Mouse (Mus musculus) intestine, embryonic 15.5 days (tissue): Measurements from ENCODE around the gene Kif28. TPM values are rescaled to one million over a fixed set of nuclear protein-coding genes. Genes with fewer than 3 reads are reported as not detected.

Experiments used
- ATAC-seq: fragments of 200-750 bp; cut with Nextera tagmentation; 2 replicates; pipeline ENCODE4 v1.8.0; 2017; ENCODE audit warnings: moderate TSS enrichment, moderate library complexity
- H3K27ac ChIP-seq: fragments of 300-500 bp; sonication (generic); 2 replicates; pipeline ENCODE4 v1.5.1; 2015; ENCODE audit warnings: mild to moderate bottlenecking, inconsistent platforms
- H3K27me3 ChIP-seq: fragments of 300-500 bp; sonication (generic); replicated peaks from 2 replicates; pipeline ENCODE4 v1.6.1; 2015; ENCODE audit warnings: inconsistent platforms
- H3K36me3 ChIP-seq: fragments of 300-500 bp; sonication (generic); 2 replicates; pipeline ENCODE4 v1.6.1; 2015; ENCODE audit warnings: inconsistent platforms
- H3K4me1 ChIP-seq: fragments of 300-500 bp; sonication (generic); replicated peaks from 2 replicates; pipeline ENCODE4 v1.6.1; 2015; ENCODE audit warnings: inconsistent platforms
- H3K4me2 ChIP-seq: fragments of 300-500 bp; sonication (generic); replicated peaks from 2 replicates; pipeline ENCODE4 v1.6.1; 2015; ENCODE audit warnings: mild to moderate bottlenecking, inconsistent platforms
- H3K4me3 ChIP-seq: fragments of 300-500 bp; sonication (generic); replicated peaks from 2 replicates; pipeline ENCODE4 v1.5.1; 2015; ENCODE audit warnings: inconsistent platforms
- H3K9ac ChIP-seq: fragments of 300-500 bp; sonication (generic); 2 replicates; pipeline ENCODE4 v1.6.1; 2015; ENCODE audit warnings: inconsistent platforms
- H3K9me3 ChIP-seq: fragments of 300-500 bp; sonication (generic); 2 replicates; pipeline ENCODE4 v1.6.1; 2016; ENCODE audit warnings: inconsistent platforms
- WGBS: fragments of 180-500 bp; shearing (Covaris S2); methylation state at CpG from one replicate; pipeline ENCODE4 v1.1.7; 2015; 5-methylcytosine and 5-hydroxymethylcytosine counted together
- polyA plus RNA-seq: library from polyadenylated mRNA; unstranded; fragments of >200 nt; fragmentation: Nextera tagmentation; extraction: Ambion mirVana; gene quantifications from 2 replicates; pipeline ENCODE4 v1.2.1, GENCODE M21; 2015

Kif28 gene
- polyA plus RNA-seq = not detected in 2 replicates

DNA sequence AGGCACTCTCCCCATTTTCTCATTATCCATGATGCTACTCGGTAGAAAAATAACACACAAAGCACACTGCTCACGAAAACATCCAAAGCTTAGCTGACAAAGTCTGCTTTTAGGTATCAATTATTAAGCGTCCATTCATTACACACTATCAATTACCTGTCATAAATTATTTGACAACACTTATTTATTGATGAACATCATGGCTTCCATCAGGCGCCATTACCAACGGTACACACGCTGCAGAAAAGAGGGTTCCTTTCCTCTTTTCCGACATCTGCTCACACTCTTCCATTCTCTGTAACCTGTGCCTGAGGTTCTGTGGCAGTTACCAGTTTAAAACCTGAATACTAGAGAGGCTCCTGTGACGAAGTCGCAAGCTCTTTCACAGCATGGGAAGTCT is at the start of gene Kif28:
Gene Kif28 (minus strand): TSS at position 101 of the 400 bp plus-strand sequence.
- Histone ChIP-seq H3K27ac (no peak within 1 kb of the TSS), H3K4me3 (no peak within 1 kb of the TSS), H3K4me1 (no peaks in the 10 kb centered on the region), H3K9ac (no peak within 1 kb of the TSS), H3K9me3 (no peaks in the 10 kb centered on the region), H3K27me3 (no peaks in the 10 kb centered on the region), H3K36me3 (peaks cover 19% of the 10 kb centered on the region), H3K4me2 (no peak within 1 kb of the TSS)
- no peak for ATAC-seq
- 90% methylated on average over 9 of the region's 9 CpGs for WGBS

GRCm38 (mm10) chr1:179787281-179787680 is 42.2 kb upstream of the Kif28 start:
- no peak for ATAC-seq

DNA sequence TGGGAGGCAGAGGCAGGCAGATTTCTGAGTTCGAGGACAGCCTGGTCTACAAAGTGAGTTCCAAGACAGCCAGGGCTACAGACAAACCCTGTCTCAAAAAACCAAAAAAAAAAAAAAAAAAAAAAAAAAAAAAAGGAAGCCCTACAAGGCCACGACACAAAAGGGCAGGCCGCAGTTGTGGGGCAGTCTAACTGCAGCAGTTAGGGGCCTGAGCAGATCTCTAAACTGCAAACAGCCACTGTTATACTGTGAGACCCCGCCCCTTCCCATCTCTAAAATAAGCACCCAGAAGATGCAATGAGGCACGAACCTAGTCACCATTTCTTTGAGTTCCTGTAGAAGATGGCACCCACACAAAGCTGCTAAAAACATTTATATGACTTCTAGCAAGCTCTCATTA is 40.4 kb upstream of the Kif28 start:
- Histone ChIP-seq H3K36me3 (peaks cover 23% of the 10 kb centered on the region; the same call in 1 of the 2 replicates), H3K4me1 (no peaks in the 10 kb centered on the region), H3K9ac (no peak overlapping the region), H3K4me3 (no peak overlapping the region), H3K9me3 (no peaks in the 10 kb centered on the region), H3K27ac (no peak overlapping the region), H3K4me2 (no peak overlapping the region), H3K27me3 (no peaks in the 10 kb centered on the region)
- WGBS = 88% methylated on average over 5 of the region's 5 CpGs
- ATAC-seq = no peak

More at GRCm38 (mm10) chr1:179787281-179787680, 42.2 kb upstream of the Kif28 start:
- 78% methylated on average over 4 of the region's 4 CpGs for WGBS
- H3K9ac ChIP-seq = no peak overlapping the region
- H3K4me1 ChIP-seq = no peaks in the 10 kb centered on the region
- no peak overlapping the region for H3K4me2 ChIP-seq
- no peaks in the 10 kb centered on the region for H3K27me3 ChIP-seq
- H3K4me3 ChIP-seq = no peak overlapping the region
- peaks cover 26% of the 10 kb centered on the region; the same call in 1 of the 2 replicates for H3K36me3 ChIP-seq
- H3K9me3 ChIP-seq = no peaks in the 10 kb centered on the region
- no peak overlapping the region for H3K27ac ChIP-seq

DNA sequence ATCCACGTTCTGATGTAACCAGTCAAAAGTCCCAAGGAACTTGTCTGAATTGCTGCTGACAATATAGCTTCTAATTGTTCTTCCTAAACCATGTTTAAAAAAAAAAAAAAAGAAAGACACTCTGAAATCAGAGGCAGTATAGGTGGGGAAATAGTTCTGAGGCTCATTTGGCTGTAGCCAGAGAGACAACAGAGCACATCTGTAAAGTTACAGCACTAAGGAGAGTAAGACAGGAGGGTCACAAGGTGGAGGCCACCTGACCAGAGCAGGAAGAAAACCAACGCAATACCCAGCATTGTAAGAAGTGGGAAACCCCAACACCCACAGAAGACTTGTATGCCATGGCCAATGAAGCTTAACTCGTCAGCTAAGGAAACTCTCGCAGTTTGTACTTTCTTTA is 39.0 kb upstream of the Kif28 start:
- H3K36me3 ChIP-seq = peaks cover 23% of the 10 kb centered on the region
- H3K9ac ChIP-seq = no peak overlapping the region

DNA sequence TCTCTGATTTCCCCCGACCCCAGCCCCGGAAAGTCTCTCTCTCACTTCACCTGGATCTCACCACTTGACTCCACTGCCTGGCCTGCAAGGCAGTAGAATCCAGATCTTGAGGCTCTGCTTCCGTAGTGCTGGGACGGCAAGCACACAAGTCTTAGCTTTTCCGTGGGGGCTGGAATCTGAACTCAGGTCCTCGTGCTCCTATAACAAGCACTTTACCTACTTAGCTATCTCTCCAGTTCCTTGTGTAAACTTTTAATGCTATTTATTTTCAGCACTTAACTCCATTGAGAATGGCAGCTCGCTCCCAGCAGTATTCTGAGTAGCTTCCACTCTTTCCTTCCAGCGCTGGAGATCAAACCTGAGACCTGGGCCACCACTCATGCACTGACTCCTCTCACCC is 31.8 kb upstream of the Kif28 start:
- no peaks in the 10 kb centered on the region for H3K27me3 ChIP-seq
- no peak overlapping the region for H3K4me3 ChIP-seq
- 95% methylated on average over 8 of the region's 8 CpGs for WGBS
- H3K9me3 ChIP-seq = no peaks in the 10 kb centered on the region
- H3K4me1 ChIP-seq = no peaks in the 10 kb centered on the region
- H3K36me3 ChIP-seq = peaks cover 32% of the 10 kb centered on the region
- no peak overlapping the region for H3K4me2 ChIP-seq
- H3K27ac ChIP-seq = no peak overlapping the region
- no peak overlapping the region for H3K9ac ChIP-seq
- no peak for ATAC-seq

More for the DNA sequence above, 39.0 kb upstream of the Kif28 start:
- Histone ChIP-seq H3K4me3 (no peak overlapping the region), H3K4me2 (no peak overlapping the region), H3K27me3 (no peaks in the 10 kb centered on the region), H3K9me3 (no peaks in the 10 kb centered on the region), H3K27ac (no peak overlapping the region), H3K4me1 (no peaks in the 10 kb centered on the region)
- WGBS = 92% methylated on average over 4 of the region's 4 CpGs
- ATAC-seq = no peak

GRCm38 (mm10) chr1:179760553-179760952 is 15.5 kb upstream of the Kif28 start:
- H3K4me1 ChIP-seq = no peaks in the 10 kb centered on the region
- H3K9me3 ChIP-seq = no peaks in the 10 kb centered on the region
- H3K27ac ChIP-seq = no peak overlapping the region
- no peaks in the 10 kb centered on the region for H3K27me3 ChIP-seq
- H3K4me2 ChIP-seq = no peak overlapping the region
- WGBS = 92% methylated on average over 4 of the region's 4 CpGs
- peaks cover 22% of the 10 kb centered on the region for H3K36me3 ChIP-seq
- no peak overlapping the region for H3K4me3 ChIP-seq
- H3K9ac ChIP-seq = no peak overlapping the region
- ATAC-seq = no peak

DNA sequence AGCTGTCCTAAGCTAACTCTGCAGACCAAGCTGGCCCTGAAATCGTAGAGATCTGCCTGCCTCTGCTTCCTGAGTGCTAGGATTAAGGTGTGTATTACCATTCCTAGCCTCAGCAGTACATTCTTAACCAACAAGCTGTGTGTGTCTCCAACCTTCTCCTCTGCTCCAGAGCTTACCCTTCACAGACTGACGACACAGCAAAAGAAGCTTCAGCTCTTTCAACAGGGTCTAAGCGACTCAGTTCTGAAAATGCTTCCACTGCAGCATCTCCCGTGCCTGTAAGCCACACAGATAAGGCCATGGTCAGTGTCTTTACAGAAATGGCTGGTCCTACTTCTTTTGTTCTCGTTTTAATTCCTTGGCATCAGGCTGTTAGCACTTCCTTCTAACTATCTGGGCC is 15.0 kb upstream of the Kif28 start:
- no peak for ATAC-seq

DNA sequence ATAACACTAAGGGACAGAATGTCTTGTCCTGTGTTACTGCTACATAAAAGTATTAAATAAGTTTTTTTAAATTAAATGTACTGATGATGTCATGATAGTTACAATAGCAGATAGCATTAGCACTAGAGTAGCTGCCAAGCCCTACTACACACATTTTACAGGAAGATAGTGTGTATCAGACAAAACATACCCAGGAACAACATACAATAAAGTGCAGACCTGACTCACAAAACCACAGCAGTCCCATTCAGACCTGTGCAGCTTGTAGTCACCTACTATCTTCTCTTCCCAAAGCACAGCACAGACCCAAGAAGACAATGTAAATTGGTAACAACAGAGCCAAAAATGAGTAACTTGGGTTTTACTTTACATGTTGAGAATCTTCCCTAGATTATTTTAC is 11.4 kb upstream of the Kif28 start:
- Histone ChIP-seq H3K9ac (no peak overlapping the region), H3K4me3 (no peak overlapping the region), H3K36me3 (peaks cover 31% of the 10 kb centered on the region), H3K27ac (no peak overlapping the region), H3K27me3 (no peaks in the 10 kb centered on the region), H3K9me3 (no peaks in the 10 kb centered on the region), H3K4me2 (no peak overlapping the region), H3K4me1 (no peaks in the 10 kb centered on the region)
- no peak for ATAC-seq

More for the DNA sequence above, 15.0 kb upstream of the Kif28 start:
- 92% methylated on average over 5 of the region's 5 CpGs for WGBS
- Histone ChIP-seq H3K27ac (no peak overlapping the region), H3K4me1 (no peaks in the 10 kb centered on the region), H3K27me3 (no peaks in the 10 kb centered on the region), H3K36me3 (peaks cover 22% of the 10 kb centered on the region), H3K9ac (no peak overlapping the region), H3K4me2 (no peak overlapping the region), H3K9me3 (no peaks in the 10 kb centered on the region), H3K4me3 (no peak overlapping the region)

DNA sequence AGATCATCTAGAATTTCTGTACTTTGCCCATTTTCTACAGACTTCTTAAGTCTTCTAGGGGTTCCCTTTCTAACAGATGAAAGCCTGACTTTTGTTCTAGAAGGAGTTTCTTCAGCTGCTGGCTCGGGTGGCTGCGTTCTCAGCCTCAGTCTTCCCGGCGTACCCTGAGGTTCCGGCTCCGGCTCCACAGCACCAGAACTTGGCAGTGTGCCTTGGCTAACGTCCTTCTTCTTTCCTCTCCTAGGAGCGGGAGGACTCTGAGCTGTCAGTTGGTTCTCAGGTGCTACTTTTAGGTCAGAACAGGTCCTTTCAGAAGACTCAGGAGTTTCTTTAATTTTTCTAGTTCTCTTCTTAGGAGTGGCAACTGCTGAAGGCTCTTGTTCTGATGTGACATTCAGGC is 7.9 kb upstream of the Kif28 start:
- no peak overlapping the region for H3K27ac ChIP-seq
- H3K9ac ChIP-seq = no peak overlapping the region
- ATAC-seq = no peak
- no peaks in the 10 kb centered on the region for H3K9me3 ChIP-seq
- no peaks in the 10 kb centered on the region for H3K4me1 ChIP-seq
- 89% methylated on average over 8 of the region's 8 CpGs for WGBS
- H3K36me3 ChIP-seq = peaks cover 24% of the 10 kb centered on the region
- no peak overlapping the region for H3K4me3 ChIP-seq
- H3K4me2 ChIP-seq = no peak overlapping the region
- no peaks in the 10 kb centered on the region for H3K27me3 ChIP-seq

DNA sequence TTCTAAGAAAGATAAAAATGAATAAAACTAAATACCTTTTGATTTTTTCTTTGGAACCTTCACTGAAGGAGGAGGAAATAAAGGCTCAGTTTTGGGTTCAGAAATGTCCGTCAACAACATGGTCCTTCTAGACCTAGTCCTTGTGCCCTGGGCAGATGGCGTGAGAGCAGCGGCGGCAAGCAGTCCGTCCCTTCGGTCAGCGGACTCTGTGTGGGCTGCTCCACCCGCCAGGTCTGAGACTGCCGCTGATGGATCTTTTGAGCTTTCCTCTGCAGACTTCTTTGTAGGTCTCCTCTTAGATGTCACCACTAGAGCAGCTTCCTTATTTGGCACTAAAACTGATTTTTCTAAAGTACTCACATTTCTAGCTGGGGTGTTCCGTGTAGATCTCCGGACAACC is 7.2 kb upstream of the Kif28 start:
- Histone ChIP-seq H3K9ac (no peak overlapping the region), H3K27me3 (no peaks in the 10 kb centered on the region), H3K9me3 (no peaks in the 10 kb centered on the region), H3K4me2 (no peak overlapping the region), H3K4me3 (no peak overlapping the region), H3K36me3 (peaks cover 29% of the 10 kb centered on the region), H3K4me1 (no peaks in the 10 kb centered on the region), H3K27ac (no peak overlapping the region)
- WGBS = 97% methylated on average over 11 of the region's 11 CpGs
- no peak for ATAC-seq

GRCm38 (mm10) chr1:179743593-179744193 is 1.4 kb downstream of the Kif28 start:
- Histone ChIP-seq H3K27ac (no peak overlapping the region), H3K36me3 (peaks cover 18% of the 10 kb centered on the region), H3K27me3 (no peaks in the 10 kb centered on the region), H3K9ac (no peak overlapping the region), H3K4me2 (no peak overlapping the region), H3K4me1 (no peaks in the 10 kb centered on the region), H3K9me3 (no peaks in the 10 kb centered on the region), H3K4me3 (no peak overlapping the region)
- WGBS = 66% methylated on average over 4 of the region's 4 CpGs
- ATAC-seq = peak; percentile 84

GRCm38 (mm10) chr1:179736483-179736882 is 8.6 kb downstream of the Kif28 start:
- WGBS = 80% methylated on average over 3 of the region's 3 CpGs
- no peaks in the 10 kb centered on the region for H3K4me1 ChIP-seq
- no peaks in the 10 kb centered on the region for H3K36me3 ChIP-seq
- H3K4me3 ChIP-seq = no peak overlapping the region
- no peak overlapping the region for H3K27ac ChIP-seq
- H3K27me3 ChIP-seq = no peaks in the 10 kb centered on the region
- H3K9ac ChIP-seq = no peak overlapping the region
- H3K9me3 ChIP-seq = no peaks in the 10 kb centered on the region
- no peak overlapping the region for H3K4me2 ChIP-seq
- no peak for ATAC-seq
